Mouse (Mus musculus) liver, postnatal 0 days (tissue): ENCODE data around the gene Tec.

Experiments
- CTCF ChIP-seq: sonication (generic); IDR thresholded peaks from 2 replicates; pipeline ENCODE4 v1.5.1; 2016; ENCODE audit warnings: antibody characterized with exemption, low read depth
- EP300 ChIP-seq: IDR thresholded peaks from 2 replicates; pipeline ENCODE4 v1.6.1; 2016; ENCODE audit warnings: antibody characterized with exemption, low read depth, mild to moderate bottlenecking

DNA sequence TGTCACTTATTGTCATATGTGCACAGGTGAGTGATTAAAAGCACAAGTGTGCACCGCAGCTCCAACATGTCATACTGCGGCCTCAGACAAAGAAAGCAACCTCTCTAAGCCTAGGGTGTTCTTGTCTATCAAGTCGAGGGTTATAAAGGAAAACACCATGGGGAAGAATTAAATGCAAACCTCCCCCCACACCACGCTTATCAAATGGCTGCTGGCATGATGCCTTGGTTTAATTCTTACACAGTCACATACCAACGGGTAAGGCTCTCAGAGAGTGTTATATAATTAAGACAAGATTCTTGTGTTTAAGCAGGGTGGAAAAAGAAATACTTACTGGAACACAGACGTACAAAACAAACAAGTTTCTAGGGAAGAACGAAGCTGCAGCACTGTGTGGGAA lies 132.5 kb downstream of the Tec start:
- TF ChIP-seq CTCF (no peak), EP300 (no peak)
